Mouse (Mus musculus): ENCODE results near the gene Uhrf1bp1. TPM values are rescaled to one million over a fixed set of nuclear protein-coding genes. Genes with fewer than 3 reads are reported as not detected.

Uhrf1bp1 gene
- polyA plus RNA-seq, 1 experiment = 16.4 TPM

DNA sequence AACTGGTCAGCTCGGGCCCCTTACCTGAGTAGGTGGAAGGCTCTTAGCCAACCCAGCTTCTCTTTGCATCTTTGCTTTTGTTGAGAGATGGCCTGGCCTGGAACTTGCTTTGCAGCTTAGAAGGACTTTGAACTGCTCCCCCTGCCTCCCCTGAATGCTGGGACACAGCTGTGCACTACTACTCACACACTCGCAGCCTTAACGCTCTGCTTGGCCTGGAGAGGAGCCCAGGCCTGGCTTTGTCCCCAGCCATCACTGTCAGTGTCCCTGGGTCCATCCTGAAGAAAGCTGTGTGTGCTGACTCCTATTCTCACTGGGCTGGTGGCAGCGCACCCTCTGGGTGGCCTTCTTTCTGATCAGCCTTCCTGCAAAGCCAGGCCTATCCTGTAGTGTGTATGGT is 64.4 kb downstream of the Uhrf1bp1 start:
- H3K79me2 ChIP-seq (ENCODE audit: control insufficient read depth, insufficient read depth) = peaks cover 11% of the 10 kb centered on the region
- no peaks in the 10 kb centered on the region for H3K27me3 ChIP-seq (ENCODE audit: control insufficient read depth, insufficient read depth, insufficient read length)
- no peaks in the 10 kb centered on the region for H3K36me3 ChIP-seq (ENCODE audit: control insufficient read depth, insufficient read depth)
- H3K4me3 ChIP-seq = no peak overlapping the region
- H3ac ChIP-seq (ENCODE audit: control insufficient read depth, insufficient read length) = no peak overlapping the region
- TF ChIP-seq MYOG (IDR thresholded peaks at IDR 0.05; ENCODE audit: control insufficient read depth in 1 of 3, insufficient read depth in 1 of 3, insufficient read length in 2 of 3, low read depth in 2 of 3) = no peak
- no peak for TF ChIP-seq MYOD1 (IDR thresholded peaks at IDR 0.05; ENCODE audit: control insufficient read depth in 1 of 3, insufficient read length in 2 of 3, low read depth in 2 of 3)
- no peak for TF ChIP-seq CEBPB (IDR thresholded peaks at IDR 0.05; ENCODE audit: insufficient read depth, poor library complexity, severe bottlenecking)
- no peak for TF ChIP-seq REST (IDR thresholded peaks at IDR 0.05; ENCODE audit: insufficient read depth, insufficient read length)
- no peak for TF ChIP-seq POLR2AphosphoS2 (IDR thresholded peaks at IDR 0.05; ENCODE audit: insufficient read length, low read depth)
- TF ChIP-seq POLR2A (IDR thresholded peaks at IDR 0.05; ENCODE audit: insufficient read length, low read depth) = no peak
- TF ChIP-seq TCF12 (IDR thresholded peaks at IDR 0.05; ENCODE audit: insufficient read depth, poor library complexity, severe bottlenecking) = no peak
- no peak for TF ChIP-seq USF1 (IDR thresholded peaks at IDR 0.05; ENCODE audit: low read depth)
- H3K4me2 ChIP-seq (ENCODE audit: low read depth) = no peak overlapping the region

DNA sequence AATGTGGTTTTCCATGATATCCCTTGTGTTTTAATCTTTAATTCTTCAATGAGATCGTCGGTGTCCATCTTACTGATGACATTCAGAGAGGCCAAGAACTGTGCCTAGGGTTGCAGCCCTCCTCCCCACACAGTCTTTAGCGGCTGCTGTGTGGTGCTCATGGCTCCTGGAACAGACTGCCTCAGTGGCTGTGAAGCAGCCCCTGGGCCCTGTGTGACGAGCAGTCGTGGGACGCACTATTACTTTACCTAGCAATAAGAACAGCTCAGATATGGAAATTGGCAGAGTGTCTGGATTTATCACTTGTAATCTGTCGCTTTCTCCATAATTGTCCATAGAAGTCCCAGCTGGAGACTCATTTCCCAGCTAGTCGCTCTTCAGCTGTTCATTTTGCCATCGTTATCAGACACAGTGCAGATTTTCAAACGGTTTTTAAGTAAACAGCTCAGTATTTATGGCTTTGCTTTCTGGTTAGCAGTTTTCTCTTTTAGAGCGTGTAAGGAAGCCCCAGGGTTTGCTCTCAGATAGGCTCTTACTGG is 66.0 kb downstream of the Uhrf1bp1 start:
- H3K79me2 ChIP-seq (ENCODE audit: control insufficient read depth, insufficient read depth) = peaks cover 11% of the 10 kb centered on the region
- TF ChIP-seq POLR2AphosphoS2 (IDR thresholded peaks at IDR 0.05; ENCODE audit: insufficient read length, low read depth) (no peak), E2F4 (IDR thresholded peaks at IDR 0.05; ENCODE audit: insufficient read depth) (no peak), SRF (IDR thresholded peaks at IDR 0.05; ENCODE audit: control insufficient read depth, insufficient read length, low read depth) (no peak), MYOG (IDR thresholded peaks at IDR 0.05; ENCODE audit: control insufficient read depth in 1 of 3, insufficient read depth in 1 of 3, insufficient read length in 2 of 3, low read depth in 2 of 3) (no peak), CEBPB (IDR thresholded peaks at IDR 0.05; ENCODE audit: insufficient read depth, poor library complexity, severe bottlenecking) (no peak), TCF12 (IDR thresholded peaks at IDR 0.05; ENCODE audit: insufficient read depth, poor library complexity, severe bottlenecking) (no peak), TCF3 (IDR thresholded peaks at IDR 0.05; ENCODE audit: insufficient read length, low read depth) (no peak), POLR2A (IDR thresholded peaks at IDR 0.05; ENCODE audit: insufficient read length, low read depth) (no peak), MYOD1 (IDR thresholded peaks at IDR 0.05; ENCODE audit: control insufficient read depth in 1 of 3, insufficient read length in 2 of 3, low read depth in 2 of 3) (no peak), USF1 (IDR thresholded peaks at IDR 0.05; ENCODE audit: low read depth) (no peak), MAX (IDR thresholded peaks at IDR 0.05; ENCODE audit: low read depth) (no peak), REST (IDR thresholded peaks at IDR 0.05; ENCODE audit: insufficient read depth, insufficient read length) (no peak)
- H3K4me2 ChIP-seq (ENCODE audit: low read depth) = no peak overlapping the region
- H3K27me3 ChIP-seq (ENCODE audit: control insufficient read depth, insufficient read depth, insufficient read length) = no peaks in the 10 kb centered on the region
- H3K36me3 ChIP-seq (ENCODE audit: control insufficient read depth, insufficient read depth) = no peaks in the 10 kb centered on the region
- no peak overlapping the region for H3K4me3 ChIP-seq
- no peak overlapping the region for H3ac ChIP-seq (ENCODE audit: control insufficient read depth, insufficient read length)

DNA sequence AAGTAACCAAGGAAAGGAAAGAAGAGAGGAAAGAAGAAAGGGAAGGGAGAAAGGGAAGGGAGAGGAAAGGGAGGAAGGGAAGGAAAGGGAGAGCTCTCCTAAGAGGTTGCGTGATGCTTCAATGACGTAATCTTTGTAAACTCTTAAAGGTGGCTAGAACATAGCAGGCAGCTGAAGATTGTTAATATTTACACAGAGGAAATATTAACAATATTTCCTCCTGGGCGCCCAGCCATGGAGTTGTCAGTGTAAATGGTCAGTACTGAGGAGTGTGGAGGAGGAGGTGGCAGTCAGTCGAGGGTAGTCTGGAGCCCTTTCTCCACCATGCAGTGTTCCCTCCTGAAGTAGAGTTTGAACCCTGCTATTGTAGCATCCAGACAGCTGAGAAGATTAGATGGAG is 68.8 kb downstream of the Uhrf1bp1 start:
- Histone ChIP-seq H3K4me3 (no peak overlapping the region), H3K36me3 (ENCODE audit: control insufficient read depth, insufficient read depth) (no peaks in the 10 kb centered on the region), H3K4me2 (ENCODE audit: low read depth) (no peak overlapping the region), H3K79me2 (ENCODE audit: control insufficient read depth, insufficient read depth) (peaks cover 4% of the 10 kb centered on the region), H3ac (ENCODE audit: control insufficient read depth, insufficient read length) (no peak overlapping the region), H3K27me3 (ENCODE audit: control insufficient read depth, insufficient read depth, insufficient read length) (no peaks in the 10 kb centered on the region)
- TF ChIP-seq REST (IDR thresholded peaks at IDR 0.05; ENCODE audit: insufficient read depth, insufficient read length) = no peak
- TF ChIP-seq MYOG (IDR thresholded peaks at IDR 0.05; ENCODE audit: control insufficient read depth in 1 of 3, insufficient read depth in 1 of 3, insufficient read length in 2 of 3, low read depth in 2 of 3) = no peak
- TF ChIP-seq TCF3 (IDR thresholded peaks at IDR 0.05; ENCODE audit: insufficient read length, low read depth) = no peak
- TF ChIP-seq POLR2AphosphoS2 (IDR thresholded peaks at IDR 0.05; ENCODE audit: insufficient read length, low read depth) = no peak
- TF ChIP-seq CEBPB (IDR thresholded peaks at IDR 0.05; ENCODE audit: insufficient read depth, poor library complexity, severe bottlenecking) = no peak
- TF ChIP-seq TCF12 (IDR thresholded peaks at IDR 0.05; ENCODE audit: insufficient read depth, poor library complexity, severe bottlenecking) = no peak

DNA sequence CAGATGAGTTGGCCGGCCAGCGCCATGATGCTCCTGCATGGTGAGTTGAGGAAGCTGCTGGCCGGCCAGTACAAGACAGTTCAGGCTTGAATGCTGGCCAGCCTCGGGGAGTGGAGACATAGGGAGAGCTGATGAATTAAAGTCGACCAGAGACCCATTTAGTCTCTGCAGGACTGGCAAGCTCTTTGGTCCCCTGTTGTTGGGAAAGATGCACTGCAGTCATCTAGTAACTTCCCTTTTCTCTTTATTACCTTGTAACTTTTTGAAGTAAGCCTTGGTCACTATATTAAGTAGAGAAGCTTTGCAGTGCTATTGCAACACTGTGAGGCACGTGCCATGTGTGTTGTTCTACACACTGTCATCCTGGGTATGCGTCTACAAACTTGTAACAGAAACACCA is 69.3 kb downstream of the Uhrf1bp1 start:
- Histone ChIP-seq H3K4me3 (no peak overlapping the region), H3K27me3 (ENCODE audit: control insufficient read depth, insufficient read depth, insufficient read length) (no peaks in the 10 kb centered on the region), H3K79me2 (ENCODE audit: control insufficient read depth, insufficient read depth) (peaks cover 4% of the 10 kb centered on the region), H3K4me2 (ENCODE audit: low read depth) (no peak overlapping the region), H3ac (ENCODE audit: control insufficient read depth, insufficient read length) (no peak overlapping the region), H3K36me3 (ENCODE audit: control insufficient read depth, insufficient read depth) (no peaks in the 10 kb centered on the region)
- no peak for TF ChIP-seq TCF3 (IDR thresholded peaks at IDR 0.05; ENCODE audit: insufficient read length, low read depth)
- no peak for TF ChIP-seq USF1 (IDR thresholded peaks at IDR 0.05; ENCODE audit: low read depth)
- TF ChIP-seq SRF (IDR thresholded peaks at IDR 0.05; ENCODE audit: control insufficient read depth, insufficient read length, low read depth) = no peak
- TF ChIP-seq POLR2AphosphoS2 (IDR thresholded peaks at IDR 0.05; ENCODE audit: insufficient read length, low read depth) = no peak
- TF ChIP-seq REST (IDR thresholded peaks at IDR 0.05; ENCODE audit: insufficient read depth, insufficient read length) = no peak
- TF ChIP-seq MAX (IDR thresholded peaks at IDR 0.05; ENCODE audit: low read depth) = no peak
- no peak for TF ChIP-seq MYOD1 (IDR thresholded peaks at IDR 0.05; ENCODE audit: control insufficient read depth in 1 of 3, insufficient read length in 2 of 3, low read depth in 2 of 3)
- TF ChIP-seq TCF12 (IDR thresholded peaks at IDR 0.05; ENCODE audit: insufficient read depth, poor library complexity, severe bottlenecking) = no peak
- TF ChIP-seq MYOG (IDR thresholded peaks at IDR 0.05; ENCODE audit: control insufficient read depth in 1 of 3, insufficient read depth in 1 of 3, insufficient read length in 2 of 3, low read depth in 2 of 3) = no peak
- TF ChIP-seq E2F4 (IDR thresholded peaks at IDR 0.05; ENCODE audit: insufficient read depth) = no peak
- TF ChIP-seq CEBPB (IDR thresholded peaks at IDR 0.05; ENCODE audit: insufficient read depth, poor library complexity, severe bottlenecking) = no peak
- no peak for TF ChIP-seq POLR2A (IDR thresholded peaks at IDR 0.05; ENCODE audit: insufficient read length, low read depth)

DNA sequence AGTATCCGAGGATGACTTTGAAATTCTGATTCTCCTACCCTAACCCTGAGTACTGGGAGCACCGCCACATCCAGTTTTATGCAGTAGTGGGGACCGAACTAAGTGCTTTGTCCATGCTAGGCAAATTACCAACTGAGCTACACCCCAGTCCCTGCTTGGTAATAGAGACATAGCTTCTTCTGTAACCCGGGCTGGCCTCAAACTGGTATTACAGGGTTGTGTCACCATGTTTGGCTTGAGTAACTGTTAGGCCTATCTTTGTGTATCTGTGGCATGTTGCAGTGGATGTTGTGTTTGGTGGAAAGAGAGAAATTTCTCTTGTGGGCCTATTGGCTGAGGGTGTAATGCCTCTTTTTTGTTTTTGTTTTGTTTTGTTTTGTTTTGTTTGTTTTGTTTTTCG is 74.0 kb downstream of the Uhrf1bp1 start:
- TF ChIP-seq CEBPB (IDR thresholded peaks at IDR 0.05; ENCODE audit: insufficient read depth, poor library complexity, severe bottlenecking) (no peak), MYOG (IDR thresholded peaks at IDR 0.05; ENCODE audit: control insufficient read depth in 1 of 3, insufficient read depth in 1 of 3, insufficient read length in 2 of 3, low read depth in 2 of 3) (no peak), REST (IDR thresholded peaks at IDR 0.05; ENCODE audit: insufficient read depth, insufficient read length) (no peak), USF1 (IDR thresholded peaks at IDR 0.05; ENCODE audit: low read depth) (no peak), POLR2AphosphoS2 (IDR thresholded peaks at IDR 0.05; ENCODE audit: insufficient read length, low read depth) (no peak), SRF (IDR thresholded peaks at IDR 0.05; ENCODE audit: control insufficient read depth, insufficient read length, low read depth) (no peak), POLR2A (IDR thresholded peaks at IDR 0.05; ENCODE audit: insufficient read length, low read depth) (no peak), E2F4 (IDR thresholded peaks at IDR 0.05; ENCODE audit: insufficient read depth) (no peak), TCF12 (IDR thresholded peaks at IDR 0.05; ENCODE audit: insufficient read depth, poor library complexity, severe bottlenecking) (no peak), MYOD1 (IDR thresholded peaks at IDR 0.05; ENCODE audit: control insufficient read depth in 1 of 3, insufficient read length in 2 of 3, low read depth in 2 of 3) (no peak), TCF3 (IDR thresholded peaks at IDR 0.05; ENCODE audit: insufficient read length, low read depth) (no peak), MAX (IDR thresholded peaks at IDR 0.05; ENCODE audit: low read depth) (no peak)
- Histone ChIP-seq H3K36me3 (ENCODE audit: control insufficient read depth, insufficient read depth) (no peaks in the 10 kb centered on the region), H3K4me2 (ENCODE audit: low read depth) (no peak overlapping the region), H3K4me3 (no peak overlapping the region), H3K79me2 (ENCODE audit: control insufficient read depth, insufficient read depth) (no peaks in the 10 kb centered on the region), H3ac (ENCODE audit: control insufficient read depth, insufficient read length) (no peak overlapping the region), H3K27me3 (ENCODE audit: control insufficient read depth, insufficient read depth, insufficient read length) (no peaks in the 10 kb centered on the region)

Data from myocyte (in vitro differentiated cells).